Mouse (Mus musculus): ENCODE data around the gene Xpot.

GRCm38 (mm10) chr10:121571031-121571430 lies 55.1 kb downstream of the Xpot start:
- no peak for TF ChIP-seq POLR2A (IDR thresholded peaks at IDR 0.05; ENCODE audit: borderline replicate concordance, low read depth, low read length)
- no peak for TF ChIP-seq CTCF (IDR thresholded peaks at IDR 0.05; ENCODE audit: low read depth, low read length)

All from bone marrow macrophage, adult 2 months (primary cell).